Mouse (Mus musculus): ENCODE results near the gene Ccdc12. TPM values are rescaled to one million over a fixed set of nuclear protein-coding genes. Genes with fewer than 3 reads are reported as not detected.

Ccdc12 gene
- polyA plus RNA-seq, 1 experiment from 2014 or later, result 138 TPM

GRCm38 (mm10) chr9:110624361-110625166, 31.7 kb upstream of the Ccdc12 start, which contains the start of gene Nradd:
TSS of gene Nradd (minus strand) at chr9:110624452.
- H3K27ac ChIP-seq (ENCODE audit: low read length), result peak within 1 kb of the TSS; percentile 86
- peak; percentile 89 for ATAC-seq (ENCODE audit: insufficient number of reproducible peaks, insufficient read depth, low FRiP score, low read depth)
- H3K9ac ChIP-seq (replicated peaks; ENCODE audit: low read depth, low read length), result peak within 1 kb of the TSS; percentile 65
- H3K4me1 ChIP-seq (ENCODE audit: control insufficient read depth, insufficient read depth, low read length), result peaks cover 9% of the 10 kb centered on the region; the same call in 1 of the 2 replicates
- peak within 1 kb of the TSS; percentile 61 for H3K4me3 ChIP-seq (ENCODE audit: low read depth, low read length)
- under 1% methylated on average over 41 of the region's 41 CpGs for WGBS
- H3K9me3 ChIP-seq (ENCODE audit: control insufficient read depth, low read depth, low read length), result no peaks in the 10 kb centered on the region
- H3K27me3 ChIP-seq (ENCODE audit: control insufficient read depth, insufficient read depth, low read length), result no peaks in the 10 kb centered on the region
- peak within 1 kb of the TSS; percentile 99 for H3K4me2 ChIP-seq (replicated peaks; ENCODE audit: low read depth, low read length)
- H3K36me3 ChIP-seq (ENCODE audit: control insufficient read depth, insufficient read depth, low read length), result peaks cover 17% of the 10 kb centered on the region

GRCm38 (mm10) chr9:110625350-110625908, 30.9 kb upstream of the Ccdc12 start:
- peak overlapping the region; percentile 86; the same call in 1 of the 2 replicates for H3K27ac ChIP-seq (ENCODE audit: low read length)
- H3K4me1 ChIP-seq (ENCODE audit: control insufficient read depth, insufficient read depth, low read length), result peaks cover 9% of the 10 kb centered on the region; the same call in 1 of the 2 replicates

GRCm38 (mm10) chr9:110630171-110630570, 26.1 kb upstream of the Ccdc12 start:
- ATAC-seq (ENCODE audit: insufficient number of reproducible peaks, insufficient read depth, low FRiP score, low read depth), result no peak
- Histone ChIP-seq H3K9ac (replicated peaks; ENCODE audit: low read depth, low read length) (no peak overlapping the region), H3K27me3 (ENCODE audit: control insufficient read depth, insufficient read depth, low read length) (no peaks in the 10 kb centered on the region), H3K4me2 (replicated peaks; ENCODE audit: low read depth, low read length) (no peak overlapping the region), H3K27ac (ENCODE audit: low read length) (no peak overlapping the region), H3K36me3 (ENCODE audit: control insufficient read depth, insufficient read depth, low read length) (no peaks in the 10 kb centered on the region), H3K4me1 (ENCODE audit: control insufficient read depth, insufficient read depth, low read length) (peaks cover 3% of the 10 kb centered on the region; the same call in 1 of the 2 replicates), H3K9me3 (ENCODE audit: control insufficient read depth, low read depth, low read length) (no peaks in the 10 kb centered on the region), H3K4me3 (ENCODE audit: low read depth, low read length) (no peak overlapping the region)
- WGBS, result 87% methylated on average over 15 of the region's 15 CpGs

More at GRCm38 (mm10) chr9:110625350-110625908, 30.9 kb upstream of the Ccdc12 start:
- Histone ChIP-seq H3K4me3 (ENCODE audit: low read depth, low read length) (peak overlapping the region; percentile 61), H3K27me3 (ENCODE audit: control insufficient read depth, insufficient read depth, low read length) (no peaks in the 10 kb centered on the region), H3K9me3 (ENCODE audit: control insufficient read depth, low read depth, low read length) (no peaks in the 10 kb centered on the region), H3K9ac (replicated peaks; ENCODE audit: low read depth, low read length) (peak overlapping the region; percentile 65), H3K36me3 (ENCODE audit: control insufficient read depth, insufficient read depth, low read length) (peaks cover 9% of the 10 kb centered on the region), H3K4me2 (replicated peaks; ENCODE audit: low read depth, low read length) (peak overlapping the region; percentile 99)
- ATAC-seq (ENCODE audit: insufficient number of reproducible peaks, insufficient read depth, low FRiP score, low read depth), result no peak
- 60% methylated on average over 11 of the region's 11 CpGs for WGBS

GRCm38 (mm10) chr9:110631191-110631590, 25.1 kb upstream of the Ccdc12 start:
- WGBS, result 30% methylated on average over 10 of the region's 10 CpGs
- no peak overlapping the region for H3K9ac ChIP-seq (replicated peaks; ENCODE audit: low read depth, low read length)
- H3K4me2 ChIP-seq (replicated peaks; ENCODE audit: low read depth, low read length), result peak overlapping the region; percentile 13; the same call in 1 of the 2 replicates
- H3K27me3 ChIP-seq (ENCODE audit: control insufficient read depth, insufficient read depth, low read length), result no peaks in the 10 kb centered on the region
- H3K4me1 ChIP-seq (ENCODE audit: control insufficient read depth, insufficient read depth, low read length), result no peaks in the 10 kb centered on the region
- H3K9me3 ChIP-seq (ENCODE audit: control insufficient read depth, low read depth, low read length), result no peaks in the 10 kb centered on the region
- H3K4me3 ChIP-seq (ENCODE audit: low read depth, low read length), result no peak overlapping the region; the same call in 1 of the 2 replicates
- H3K36me3 ChIP-seq (ENCODE audit: control insufficient read depth, insufficient read depth, low read length), result no peaks in the 10 kb centered on the region
- H3K27ac ChIP-seq (ENCODE audit: low read length), result no peak overlapping the region
- ATAC-seq (ENCODE audit: insufficient number of reproducible peaks, insufficient read depth, low FRiP score, low read depth), result no peak

GRCm38 (mm10) chr9:110631651-110632275, 24.5 kb upstream of the Ccdc12 start:
- Histone ChIP-seq H3K9ac (replicated peaks; ENCODE audit: low read depth, low read length) (no peak overlapping the region), H3K36me3 (ENCODE audit: control insufficient read depth, insufficient read depth, low read length) (no peaks in the 10 kb centered on the region), H3K27ac (ENCODE audit: low read length) (no peak overlapping the region), H3K4me2 (replicated peaks; ENCODE audit: low read depth, low read length) (peak overlapping the region; percentile 13; the same call in 1 of the 2 replicates), H3K4me1 (ENCODE audit: control insufficient read depth, insufficient read depth, low read length) (no peaks in the 10 kb centered on the region), H3K4me3 (ENCODE audit: low read depth, low read length) (no peak overlapping the region; the same call in 1 of the 2 replicates), H3K27me3 (ENCODE audit: control insufficient read depth, insufficient read depth, low read length) (no peaks in the 10 kb centered on the region), H3K9me3 (ENCODE audit: control insufficient read depth, low read depth, low read length) (no peaks in the 10 kb centered on the region)
- ATAC-seq (ENCODE audit: insufficient number of reproducible peaks, insufficient read depth, low FRiP score, low read depth), result no peak
- WGBS, result 22% methylated on average over 30 of the region's 30 CpGs

- Histone ChIP-seq H3K4me1 (ENCODE audit: control insufficient read depth, insufficient read depth, low read length) (no peaks in the 10 kb centered on the region), H3K4me2 (replicated peaks; ENCODE audit: low read depth, low read length) (no peak overlapping the region), H3K9me3 (ENCODE audit: control insufficient read depth, low read depth, low read length) (no peaks in the 10 kb centered on the region), H3K27me3 (ENCODE audit: control insufficient read depth, insufficient read depth, low read length) (no peaks in the 10 kb centered on the region), H3K27ac (ENCODE audit: low read length) (no peak overlapping the region), H3K36me3 (ENCODE audit: control insufficient read depth, insufficient read depth, low read length) (no peaks in the 10 kb centered on the region), H3K4me3 (ENCODE audit: low read depth, low read length) (no peak overlapping the region), H3K9ac (replicated peaks; ENCODE audit: low read depth, low read length) (no peak overlapping the region)
- WGBS, result 81% methylated on average over 15 of the region's 15 CpGs
- ATAC-seq (ENCODE audit: insufficient number of reproducible peaks, insufficient read depth, low FRiP score, low read depth), result no peak
Measured at GRCm38 (mm10) chr9:110632671-110633070, 23.6 kb upstream of the Ccdc12 start.

- no peaks in the 10 kb centered on the region for H3K9me3 ChIP-seq (ENCODE audit: control insufficient read depth, low read depth, low read length)
- no peak overlapping the region for H3K4me2 ChIP-seq (replicated peaks; ENCODE audit: low read depth, low read length)
- H3K4me1 ChIP-seq (ENCODE audit: control insufficient read depth, insufficient read depth, low read length), result no peaks in the 10 kb centered on the region
- ATAC-seq (ENCODE audit: insufficient number of reproducible peaks, insufficient read depth, low FRiP score, low read depth), result no peak
- WGBS, result 71% methylated on average over 17 of the region's 17 CpGs
- H3K27me3 ChIP-seq (ENCODE audit: control insufficient read depth, insufficient read depth, low read length), result no peaks in the 10 kb centered on the region
- no peak overlapping the region for H3K4me3 ChIP-seq (ENCODE audit: low read depth, low read length)
- H3K27ac ChIP-seq (ENCODE audit: low read length), result no peak overlapping the region
- H3K9ac ChIP-seq (replicated peaks; ENCODE audit: low read depth, low read length), result no peak overlapping the region
- no peaks in the 10 kb centered on the region for H3K36me3 ChIP-seq (ENCODE audit: control insufficient read depth, insufficient read depth, low read length)
Measured at GRCm38 (mm10) chr9:110633882-110634281, 22.4 kb upstream of the Ccdc12 start.

GRCm38 (mm10) chr9:110635225-110635624, 21.1 kb upstream of the Ccdc12 start:
- H3K9me3 ChIP-seq (ENCODE audit: control insufficient read depth, low read depth, low read length), result no peaks in the 10 kb centered on the region
- no peaks in the 10 kb centered on the region for H3K36me3 ChIP-seq (ENCODE audit: control insufficient read depth, insufficient read depth, low read length)
- no peaks in the 10 kb centered on the region for H3K4me1 ChIP-seq (ENCODE audit: control insufficient read depth, insufficient read depth, low read length)
- no peaks in the 10 kb centered on the region for H3K27me3 ChIP-seq (ENCODE audit: control insufficient read depth, insufficient read depth, low read length)
- 8% methylated on average over 19 of the region's 19 CpGs for WGBS
- no peak overlapping the region for H3K4me2 ChIP-seq (replicated peaks; ENCODE audit: low read depth, low read length)
- no peak for ATAC-seq (ENCODE audit: insufficient number of reproducible peaks, insufficient read depth, low FRiP score, low read depth)
- H3K27ac ChIP-seq (ENCODE audit: low read length), result no peak overlapping the region
- no peak overlapping the region for H3K9ac ChIP-seq (replicated peaks; ENCODE audit: low read depth, low read length)
- no peak overlapping the region for H3K4me3 ChIP-seq (ENCODE audit: low read depth, low read length)
